Mouse (Mus musculus) stomach, embryonic 14.5 days (tissue): ENCODE measurements around the gene Eif4enif1. TPM values are rescaled to one million over a fixed set of nuclear protein-coding genes. Genes with fewer than 3 reads are reported as not detected.
"Not testable (repeated sequence)": the region's sequence is repeated elsewhere in the genome, so short reads cannot be mapped to it uniquely, and the experiment has no call there.

ENCODE experiments used
- ATAC-seq: fragments of 200-750 bp; cut with Nextera tagmentation; 2 replicates; pipeline ENCODE4 v1.8.0; 2017; ENCODE audit warnings: low read depth, moderate TSS enrichment; ENCODE audit not compliant: insufficient number of reproducible peaks, insufficient read depth, low FRiP score
- H3K27ac ChIP-seq: fragments of 300-500 bp; sonication (generic); 2 replicates; pipeline ENCODE4 v1.5.1; 2014; ENCODE audit warnings: mild to moderate bottlenecking, low read length, moderate library complexity, mixed read lengths
- H3K27me3 ChIP-seq: fragments of 300-500 bp; sonication (generic); 2 replicates; pipeline ENCODE4 v1.6.1; 2014; ENCODE audit warnings: low read length, control low read depth, mixed read lengths; ENCODE audit not compliant: control insufficient read depth, insufficient read depth
- H3K36me3 ChIP-seq: fragments of 300-500 bp; sonication (generic); 2 replicates; pipeline ENCODE4 v1.6.1; 2014; ENCODE audit warnings: mild to moderate bottlenecking, control low read depth, low read length, moderate library complexity, mixed read lengths; ENCODE audit not compliant: control insufficient read depth, insufficient read depth
- H3K4me1 ChIP-seq: fragments of 300-500 bp; sonication (generic); 2 replicates; pipeline ENCODE4 v1.6.1; 2014; ENCODE audit warnings: low read length, control low read depth, mixed read lengths; ENCODE audit not compliant: control insufficient read depth, insufficient read depth
- H3K4me2 ChIP-seq: fragments of 300-500 bp; sonication (generic); replicated peaks from 2 replicates; pipeline ENCODE4 v1.6.1; 2014; ENCODE audit warnings: low read depth, low read length, control low read depth
- H3K4me3 ChIP-seq: fragments of 300-500 bp; sonication (generic); 2 replicates; pipeline ENCODE4 v1.5.1; 2014; ENCODE audit warnings: low read depth, low read length, control low read depth
- H3K9ac ChIP-seq: fragments of 300-500 bp; sonication (generic); replicated peaks from 2 replicates; pipeline ENCODE4 v1.6.1; 2014; ENCODE audit warnings: low read depth, mild to moderate bottlenecking, control low read depth, low read length, moderate library complexity, mixed read lengths
- H3K9me3 ChIP-seq: fragments of 300-500 bp; sonication (generic); 2 replicates; pipeline ENCODE4 v1.6.1; 2016; ENCODE audit warnings: low read depth, low read length, control low read depth; ENCODE audit not compliant: control insufficient read depth
- WGBS: fragments of 180-500 bp; shearing (Covaris S2); extraction: QIAGEN DNeasy Blood & Tissue Kit; methylation state at CpG from one replicate; pipeline ENCODE4 v1.1.7; 2014; 5-methylcytosine and 5-hydroxymethylcytosine counted together
- polyA plus RNA-seq: library from polyadenylated mRNA; unstranded; fragments of >200 nt; fragmentation: Nextera tagmentation; extraction: Ambion mirVana; gene quantifications from 2 replicates; pipeline ENCODE4 v1.2.1, GENCODE M21; 2014

The Eif4enif1 gene
- polyA plus RNA-seq, 1 experiment from 2014 or later = 62.7 TPM

GRCm38 (mm10) chr11:3163661-3164060 lies 38.5 kb upstream of the Eif4enif1 start:
- H3K9ac ChIP-seq, H3K36me3 ChIP-seq, H3K4me1 ChIP-seq, H3K9me3 ChIP-seq, H3K4me2 ChIP-seq, H3K27ac ChIP-seq, H3K4me3 ChIP-seq, ATAC-seq, H3K27me3 ChIP-seq: not testable (repeated sequence)
- WGBS = 60% methylated on average over 3 of the region's 3 CpGs

GRCm38 (mm10) chr11:3165210-3165782 lies 36.9 kb upstream of the Eif4enif1 start:
- H3K4me1 ChIP-seq, H3K4me2 ChIP-seq, H3K27ac ChIP-seq, H3K9me3 ChIP-seq, H3K27me3 ChIP-seq, H3K36me3 ChIP-seq, H3K9ac ChIP-seq, H3K4me3 ChIP-seq: not testable (repeated sequence)
- WGBS = 75% methylated on average over 3 of the region's 5 CpGs
- ATAC-seq = peak; percentile 19

DNA sequence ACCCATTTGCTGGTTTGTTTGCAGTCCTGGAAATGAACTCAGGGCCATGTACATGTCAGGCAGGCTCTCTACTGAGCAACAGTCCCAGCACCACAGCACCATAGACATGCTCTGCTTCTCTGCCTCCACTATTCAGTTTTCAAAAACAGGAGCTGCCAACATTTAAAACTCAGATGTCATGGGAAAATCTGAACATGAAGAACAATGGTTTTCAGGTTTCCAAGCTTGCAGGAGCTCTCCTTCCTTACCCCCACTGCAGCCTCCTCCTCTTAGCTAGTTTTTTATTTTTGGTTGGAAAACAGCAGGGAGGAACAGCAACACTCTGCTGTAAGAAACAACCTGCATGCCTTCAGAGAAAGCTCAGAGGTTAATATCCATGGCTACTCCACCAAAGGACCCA lies 35.9 kb upstream of the Eif4enif1 start:
- not testable (repeated sequence) for H3K4me3 ChIP-seq, H3K36me3 ChIP-seq, H3K4me1 ChIP-seq, H3K4me2 ChIP-seq, H3K27me3 ChIP-seq, H3K9ac ChIP-seq, ATAC-seq, H3K27ac ChIP-seq, H3K9me3 ChIP-seq

DNA sequence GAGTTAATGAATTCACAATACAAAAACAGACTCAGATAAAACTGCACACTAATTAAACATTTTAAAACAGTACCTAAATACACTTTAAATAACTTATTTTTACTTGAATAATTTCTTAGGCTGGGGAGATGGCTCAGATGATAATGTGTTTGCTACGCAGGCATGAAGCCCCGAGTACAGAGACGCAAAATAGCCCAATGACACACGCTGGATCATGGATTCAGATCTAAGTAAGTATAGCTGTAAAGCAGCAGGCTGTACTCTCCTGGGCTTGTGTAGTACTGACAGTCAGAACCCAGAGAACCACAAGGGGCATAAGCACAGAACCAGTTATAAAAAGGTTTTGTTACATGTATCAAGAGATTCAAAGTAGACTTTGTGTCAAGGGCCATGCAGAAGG lies 35.1 kb upstream of the Eif4enif1 start:
- not testable (repeated sequence) for H3K27me3 ChIP-seq, H3K27ac ChIP-seq, H3K4me3 ChIP-seq, H3K4me2 ChIP-seq, H3K36me3 ChIP-seq, H3K9me3 ChIP-seq, H3K4me1 ChIP-seq, H3K9ac ChIP-seq
- 91% methylated on average over 4 of the region's 4 CpGs for WGBS
- 0 out of 2 replicates have a peak, but pooled peaks have one; percentile 12 for ATAC-seq

GRCm38 (mm10) chr11:3167571-3168001 lies 34.6 kb upstream of the Eif4enif1 start:
- H3K4me3 ChIP-seq, H3K27ac ChIP-seq, H3K27me3 ChIP-seq, H3K9ac ChIP-seq, H3K36me3 ChIP-seq, ATAC-seq, H3K9me3 ChIP-seq, H3K4me2 ChIP-seq, H3K4me1 ChIP-seq: not testable (repeated sequence)
- 72% methylated on average over 4 of the region's 4 CpGs for WGBS

DNA sequence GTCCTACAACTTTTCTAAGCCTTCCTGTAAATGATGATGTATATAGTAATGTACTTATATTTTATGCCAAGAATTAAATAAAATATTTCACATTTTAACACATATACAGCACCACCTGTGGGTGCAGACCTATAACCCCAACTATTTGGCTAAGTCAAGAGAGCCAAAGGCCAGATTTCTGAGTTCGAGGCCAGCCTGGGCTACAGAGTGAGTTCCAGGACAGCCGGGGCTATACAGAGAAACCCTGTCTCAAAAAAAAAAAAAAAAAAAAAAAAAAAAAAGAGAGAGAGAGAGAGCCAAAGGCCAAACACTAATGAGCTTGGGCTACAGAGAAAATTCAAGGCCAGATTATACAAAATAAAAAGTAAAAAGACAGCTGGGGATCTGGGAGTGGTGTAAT lies 33.1 kb upstream of the Eif4enif1 start:
- H3K27ac ChIP-seq, H3K9me3 ChIP-seq, H3K4me1 ChIP-seq, H3K4me2 ChIP-seq, H3K9ac ChIP-seq, H3K4me3 ChIP-seq, H3K27me3 ChIP-seq, H3K36me3 ChIP-seq: not testable (repeated sequence)
- WGBS = 69% methylated on average over 2 of the region's 2 CpGs
- peak; percentile 15 for ATAC-seq

DNA sequence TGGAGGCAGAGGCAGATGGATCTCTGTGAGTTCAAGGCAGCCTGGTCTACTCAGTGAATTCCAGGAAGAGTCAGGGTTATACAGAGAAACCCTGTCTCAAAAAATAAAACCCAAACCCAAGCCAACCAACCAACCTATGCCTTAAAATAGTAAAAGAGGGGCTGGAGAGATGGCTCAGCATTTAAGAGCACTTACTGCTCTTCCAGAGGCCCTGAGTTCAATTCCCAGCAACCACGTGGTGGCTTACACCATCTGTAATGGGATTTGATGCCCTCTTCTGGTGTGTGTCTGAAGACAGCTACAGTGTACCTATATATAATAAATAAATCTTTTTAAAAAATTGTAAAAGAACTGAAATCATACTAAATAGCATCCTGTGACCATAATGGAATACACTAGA lies 30.3 kb upstream of the Eif4enif1 start:
- H3K4me3 ChIP-seq, H3K27ac ChIP-seq, H3K9ac ChIP-seq, H3K27me3 ChIP-seq, H3K36me3 ChIP-seq, H3K4me1 ChIP-seq, ATAC-seq, H3K9me3 ChIP-seq, H3K4me2 ChIP-seq: not testable (repeated sequence)
- 68% methylated on average over 1 of the region's 1 CpGs for WGBS

- H3K36me3 ChIP-seq, H3K4me1 ChIP-seq, H3K9ac ChIP-seq, H3K27ac ChIP-seq, H3K4me3 ChIP-seq, ATAC-seq, H3K9me3 ChIP-seq, H3K4me2 ChIP-seq, H3K27me3 ChIP-seq: not testable (repeated sequence)
- WGBS = 63% methylated on average over 5 of the region's 6 CpGs
Observed at GRCm38 (mm10) chr11:3172526-3172925, 29.7 kb upstream of the Eif4enif1 start.
